Mouse (Mus musculus) lung, postnatal 25 days (tissue): Measurements from ENCODE around the gene Pp2d1.
A peak's percentile ranks its signal among the peaks of the same experiment; 100 is the strongest.
"Not testable (repeated sequence)": the region's sequence is repeated elsewhere in the genome, so short reads cannot be mapped to it uniquely, and the experiment has no call there.

Source experiments
- DNase-seq: peaks from one replicate; pipeline ENCODE4 v3.0.0; 2022; ENCODE audit warnings: low spot score

The Pp2d1 gene

DNA sequence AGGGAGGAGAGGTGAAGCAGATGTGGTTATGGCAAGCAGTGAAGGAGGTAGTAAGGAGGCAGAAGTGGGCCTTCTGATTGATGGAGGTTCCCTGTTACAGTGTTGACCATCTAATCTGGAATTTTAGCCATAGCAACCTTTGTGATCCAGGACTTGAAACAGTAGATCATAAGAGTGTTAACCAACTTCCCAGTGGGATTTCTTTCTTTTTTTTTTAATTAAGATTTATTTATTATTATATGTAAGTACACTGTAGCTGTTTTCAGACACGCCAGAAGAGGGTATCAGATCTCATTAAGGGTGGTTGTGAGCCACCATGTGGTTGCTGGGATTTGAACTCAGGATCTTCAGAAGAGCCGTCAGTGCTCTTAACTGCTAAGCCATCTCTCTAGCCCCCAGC, at the start of gene Pp2d1:
Gene Pp2d1, minus strand, starts transcription at position 101 of the 400 bp plus-strand sequence.
- not testable (repeated sequence) for DNase-seq

DNA sequence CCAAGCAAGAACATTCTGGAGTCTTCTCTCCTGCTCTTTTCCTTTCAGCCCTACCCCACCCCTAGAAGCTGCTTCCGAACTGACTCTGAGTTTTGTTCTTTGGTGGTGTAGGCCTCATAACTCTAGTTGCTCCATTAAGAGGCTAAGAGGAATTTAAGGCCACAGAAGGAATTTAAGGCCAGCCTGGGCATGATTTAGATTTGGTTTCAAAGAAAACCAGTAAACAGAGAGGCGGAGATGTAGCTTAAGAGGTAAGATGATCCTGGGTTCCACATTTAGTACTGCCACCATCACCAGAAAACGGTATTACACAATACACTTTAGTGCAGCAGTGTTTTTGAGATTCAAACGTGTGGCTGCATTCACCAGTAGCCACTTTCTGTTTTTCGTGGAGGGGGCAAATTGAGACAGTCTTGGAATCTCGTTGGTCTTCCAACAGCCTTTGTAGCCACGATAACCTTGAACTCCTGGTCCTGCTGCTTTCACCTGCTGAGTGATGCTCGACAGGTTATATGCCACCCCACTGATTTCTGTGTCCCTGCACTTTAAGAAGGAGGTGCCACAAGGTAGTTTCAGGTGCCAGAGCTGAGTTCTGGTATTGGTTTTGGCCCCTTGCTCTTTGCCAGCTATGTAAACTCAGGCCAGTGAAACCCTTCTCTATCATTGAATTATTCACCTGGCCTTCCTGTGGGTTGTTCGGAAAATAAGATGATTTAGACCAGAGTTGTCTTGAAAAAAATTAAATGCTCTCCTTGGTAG, 49.0 kb upstream of the Pp2d1 start:
- DNase-seq, result no peak

GRCm38 (mm10) chr17:53587074-53587851, 48.0 kb upstream of the Pp2d1 start:
- DNase-seq, result peak; percentile 91

GRCm38 (mm10) chr17:53583846-53584579, 44.8 kb upstream of the Pp2d1 start:
- DNase-seq, result peak; percentile 36

DNA sequence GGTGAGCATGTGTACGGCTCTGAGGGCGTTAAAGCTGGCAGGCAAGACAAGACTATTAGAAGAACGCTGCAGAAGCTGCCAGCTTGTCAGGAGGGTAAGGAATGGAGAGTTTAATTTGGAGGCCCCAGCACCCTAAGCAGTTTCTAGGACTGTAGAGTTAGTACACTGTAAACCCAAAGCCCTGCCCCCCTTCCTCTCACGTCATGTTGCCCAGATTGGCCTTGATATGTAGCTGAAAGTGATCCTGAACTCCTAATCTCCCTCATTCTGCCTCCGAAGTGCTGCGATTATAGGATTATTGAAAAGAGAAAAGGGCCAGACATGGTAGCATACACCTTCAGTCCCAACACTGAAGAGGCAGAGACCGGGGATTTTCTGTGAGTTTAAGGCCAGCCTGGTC, 43.6 kb upstream of the Pp2d1 start:
- DNase-seq, result no peak

GRCm38 (mm10) chr17:53582026-53582585, 42.9 kb upstream of the Pp2d1 start:
- no peak for DNase-seq

DNA sequence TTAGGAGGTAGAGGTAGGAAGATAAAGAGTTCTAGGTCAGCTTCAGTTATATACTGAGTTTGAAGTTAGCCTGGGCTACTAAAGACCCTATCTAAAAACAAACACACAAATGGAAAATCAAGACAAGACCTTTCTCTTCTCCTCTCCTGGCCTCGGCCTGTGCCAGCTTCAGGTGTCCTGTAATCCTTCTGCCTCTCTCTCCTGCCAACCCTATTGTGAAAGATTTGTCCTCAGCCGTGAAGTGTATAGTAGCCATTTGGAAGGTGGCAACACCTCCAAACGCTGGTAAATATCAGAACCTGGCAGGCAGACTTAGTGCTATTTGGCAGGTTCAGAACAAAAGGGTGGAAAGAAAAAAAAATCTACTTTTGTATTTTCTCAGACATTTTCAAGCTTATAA, 41.0 kb upstream of the Pp2d1 start:
- peak; percentile 43 for DNase-seq

DNA sequence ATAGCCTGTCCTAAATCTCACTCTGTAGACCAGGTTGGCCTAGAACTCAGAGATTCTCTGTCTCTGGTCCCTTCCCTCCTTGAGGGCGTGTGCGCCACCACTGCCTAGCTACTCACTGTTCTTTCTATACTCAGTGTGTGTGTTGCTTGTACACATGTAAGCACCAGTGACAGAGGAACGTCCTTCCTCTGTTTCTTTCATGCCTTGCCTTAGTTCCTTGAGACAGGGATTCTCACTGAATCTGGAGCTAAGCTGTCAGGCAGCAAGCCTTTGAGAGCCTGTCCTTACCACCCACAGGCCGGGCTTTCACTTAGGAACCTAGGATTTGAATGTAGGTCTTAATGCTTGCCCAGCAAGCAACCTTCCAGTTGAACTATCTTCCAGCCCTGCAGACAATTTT, 40.4 kb upstream of the Pp2d1 start:
- no peak for DNase-seq

DNA sequence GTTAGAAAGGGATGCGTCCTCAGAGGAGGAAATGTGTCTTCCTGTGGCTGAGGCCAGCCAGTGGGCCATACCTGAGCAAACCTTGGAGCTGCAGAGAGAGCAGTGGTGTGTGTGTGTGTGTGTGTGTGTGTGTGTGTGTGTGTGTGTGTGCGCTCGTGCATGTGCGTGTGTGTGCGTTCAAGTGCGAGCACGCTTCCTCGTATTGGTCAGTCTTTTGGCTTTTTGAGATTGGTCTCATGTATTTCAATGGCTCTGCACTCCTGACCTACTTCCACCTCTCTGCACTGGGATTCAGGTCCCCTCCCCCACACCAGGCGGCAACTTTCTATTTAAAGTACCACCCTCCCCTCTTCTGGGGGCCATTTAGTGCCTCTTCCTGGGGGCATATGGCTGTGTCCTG, 39.5 kb upstream of the Pp2d1 start:
- DNase-seq, result no peak

DNA sequence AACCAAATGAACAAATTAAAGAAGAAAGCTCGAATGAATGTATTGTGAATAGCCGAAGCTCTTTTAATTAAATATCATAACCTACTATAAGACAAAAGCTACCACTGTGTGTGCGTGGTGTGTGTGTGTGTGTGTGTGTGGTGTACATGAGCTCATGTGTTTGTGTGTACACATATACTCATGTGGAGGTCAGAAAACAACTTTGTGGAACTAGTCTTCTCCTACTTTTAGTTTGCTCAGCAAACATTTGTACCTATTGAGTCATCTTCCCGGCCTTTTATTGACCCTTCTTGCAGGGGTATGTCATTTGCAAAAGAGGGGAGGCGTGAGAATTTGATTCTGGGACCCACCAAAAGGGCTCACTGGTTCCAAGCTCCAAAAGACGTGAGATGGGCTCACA, 39.0 kb upstream of the Pp2d1 start:
- no peak for DNase-seq

DNA sequence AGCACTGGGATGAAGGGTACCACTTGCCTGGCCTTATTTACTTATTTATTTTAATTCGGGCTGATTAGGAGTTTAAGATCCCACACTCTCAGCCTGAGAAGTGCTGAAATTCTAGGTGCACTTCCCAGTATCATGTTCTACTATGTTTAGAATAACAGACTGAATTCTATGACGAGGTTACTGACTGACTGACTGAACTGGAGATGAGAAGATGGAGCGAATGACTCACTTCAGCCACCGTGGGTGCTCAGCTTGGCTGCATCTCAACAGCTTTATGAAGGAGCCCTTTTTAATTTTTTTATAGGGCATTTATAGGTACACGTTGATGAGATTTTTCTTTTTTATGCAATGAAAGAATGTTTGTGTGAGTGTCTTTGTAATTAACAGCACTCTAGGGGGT, 38.5 kb upstream of the Pp2d1 start:
- DNase-seq, result no peak

- no peak for DNase-seq
These were observed 37.9 kb upstream of the Pp2d1 start for GRCm38 (mm10) chr17:53577151-53577550.

DNA sequence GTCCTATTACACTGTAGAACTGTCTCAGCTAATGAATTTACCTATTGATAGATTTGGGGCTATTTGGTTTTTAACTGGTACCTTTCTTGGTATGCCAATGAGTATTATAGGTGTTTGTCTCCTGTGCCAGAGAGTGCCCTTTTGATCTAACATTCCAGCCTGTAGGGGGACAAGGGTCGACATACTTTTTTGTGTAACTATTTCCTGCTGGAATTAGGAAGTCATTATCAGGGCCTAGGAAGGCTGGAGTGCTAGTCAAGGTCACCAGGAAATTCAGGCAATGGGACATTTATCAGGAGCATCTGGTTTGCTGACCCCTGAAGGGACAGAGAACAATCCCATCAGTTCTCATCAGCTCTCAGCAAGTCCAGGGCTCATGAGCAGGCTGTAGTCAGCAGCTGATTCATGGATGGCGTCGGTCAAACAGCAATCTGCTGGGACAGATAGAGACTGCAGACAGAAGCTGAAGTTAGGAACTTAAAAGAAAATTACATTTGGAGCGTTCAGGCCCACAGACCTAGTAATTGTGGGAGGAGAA, 33.8 kb upstream of the Pp2d1 start:
- DNase-seq, result no peak

DNA sequence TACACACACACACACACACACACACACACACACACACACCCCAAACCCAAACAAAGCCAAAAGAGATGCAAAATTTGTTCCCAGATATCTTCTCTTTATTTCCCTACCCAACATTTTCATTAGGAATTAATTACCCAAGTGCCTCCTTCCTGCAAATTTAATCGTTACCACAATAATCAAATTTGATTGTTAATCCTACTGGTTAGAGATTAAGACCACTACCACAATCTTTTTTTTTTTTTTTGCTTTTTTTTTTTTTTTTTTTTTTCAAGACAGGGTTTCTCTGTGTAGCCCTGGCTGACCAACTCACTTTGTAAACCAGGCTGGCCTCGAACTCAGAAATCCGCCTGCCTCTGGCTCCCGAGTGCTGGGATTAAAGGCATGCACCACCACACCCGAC, 31.7 kb upstream of the Pp2d1 start:
- DNase-seq, result not testable (repeated sequence)

- DNase-seq, result peak; percentile 60
These were observed 31.2 kb upstream of the Pp2d1 start for GRCm38 (mm10) chr17:53570361-53570875.

DNA sequence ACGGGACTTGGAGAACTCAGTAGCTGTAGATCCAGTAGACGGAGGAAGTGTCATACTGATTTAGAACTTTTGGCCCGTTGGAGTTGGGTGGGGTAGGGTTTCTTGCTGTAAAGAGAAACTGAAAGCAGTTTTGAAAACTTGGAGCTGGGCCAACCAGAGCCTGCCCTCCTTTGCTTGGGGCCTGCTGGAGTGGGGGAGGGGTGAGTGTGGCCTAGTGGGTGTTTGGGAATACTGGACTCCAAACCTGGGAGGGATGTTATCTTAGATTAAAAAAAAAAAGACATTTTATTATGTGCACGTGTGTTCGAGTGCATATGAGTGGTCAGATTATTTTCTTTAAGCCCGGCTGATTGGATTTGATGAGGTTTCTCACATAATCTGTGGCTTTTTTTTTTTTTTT, 30.6 kb upstream of the Pp2d1 start:
- peak; percentile 89 for DNase-seq

GRCm38 (mm10) chr17:53568734-53569386, 29.6 kb upstream of the Pp2d1 start:
- no peak for DNase-seq

GRCm38 (mm10) chr17:53568118-53568517, 28.9 kb upstream of the Pp2d1 start:
- peak; percentile 89 for DNase-seq

DNA sequence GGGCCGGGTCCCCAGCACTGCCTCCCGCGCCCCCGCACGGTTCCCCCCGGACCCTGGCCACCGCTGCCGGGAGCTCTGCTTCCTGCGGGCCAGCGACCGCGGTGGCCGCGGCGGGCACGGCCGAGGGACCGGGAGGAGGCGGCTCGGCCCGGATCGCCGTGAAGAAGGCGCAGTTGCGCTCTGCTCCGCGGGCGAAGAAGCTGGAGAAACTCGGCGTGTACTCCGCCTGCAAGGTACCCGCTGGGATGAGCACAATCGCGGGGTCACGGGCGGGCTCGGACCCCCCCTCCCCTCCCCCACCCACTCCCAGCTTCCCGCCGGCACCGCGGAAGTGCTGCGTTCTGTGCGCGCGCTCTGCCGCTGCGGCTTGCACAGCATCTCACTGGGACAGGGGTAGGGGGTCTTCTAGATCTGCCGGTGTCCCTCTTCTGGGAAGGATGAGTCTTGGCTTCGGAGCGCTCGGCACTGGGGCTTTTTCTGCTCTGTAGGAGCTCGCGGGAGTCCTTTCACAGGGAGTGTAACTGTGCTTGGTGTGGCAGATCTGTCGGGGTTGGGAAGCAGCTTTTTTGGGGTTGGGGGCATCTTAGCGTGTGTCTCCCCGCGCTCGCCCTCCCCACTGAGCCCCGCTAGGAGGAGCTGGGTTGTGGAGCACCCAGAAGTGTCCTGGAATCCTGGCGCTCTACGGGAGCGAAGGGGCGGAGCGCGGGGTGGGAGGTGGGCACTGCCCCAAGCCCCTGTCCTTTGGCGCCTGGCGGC, 28.3 kb upstream of the Pp2d1 start:
- DNase-seq, result peak; percentile 28

DNA sequence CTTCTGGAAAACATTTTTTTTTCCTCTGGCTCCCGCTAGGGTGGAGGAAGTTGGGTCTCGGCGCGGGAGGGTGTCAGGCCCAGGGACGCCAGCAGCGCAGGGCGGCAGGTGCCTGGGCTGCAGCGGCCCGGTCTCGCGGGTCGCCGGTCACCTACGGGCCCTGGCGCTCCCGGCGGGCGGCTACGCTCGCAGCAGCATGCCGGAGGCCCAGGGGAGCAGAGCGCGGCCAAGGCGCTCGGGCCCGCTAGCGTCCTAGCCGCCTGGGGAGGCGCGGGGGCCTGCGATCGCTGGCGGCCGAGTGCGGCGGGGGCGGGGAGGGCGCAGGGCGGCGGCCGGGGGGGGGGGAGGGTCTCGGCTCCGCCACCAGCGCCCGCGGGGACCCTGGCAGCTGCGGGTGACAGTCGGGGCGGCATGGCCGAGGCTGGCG, 27.7 kb upstream of the Pp2d1 start:
- peak; percentile 85 for DNase-seq
